Mouse (Mus musculus) bone marrow macrophage, adult 2 months (primary cell): ENCODE results near the gene Ccl8.

ENCODE experiments used
- CTCF ChIP-seq: IDR thresholded peaks from 2 replicates; pipeline ENCODE4 v1.5.1; 2012; ENCODE audit warnings: low read depth, mild to moderate bottlenecking, low read length, moderate library complexity
- POLR2A ChIP-seq: IDR thresholded peaks from 2 replicates; pipeline ENCODE4 v1.6.1; 2012; ENCODE audit warnings: mild to moderate bottlenecking, low read depth, low read length, borderline replicate concordance

DNA sequence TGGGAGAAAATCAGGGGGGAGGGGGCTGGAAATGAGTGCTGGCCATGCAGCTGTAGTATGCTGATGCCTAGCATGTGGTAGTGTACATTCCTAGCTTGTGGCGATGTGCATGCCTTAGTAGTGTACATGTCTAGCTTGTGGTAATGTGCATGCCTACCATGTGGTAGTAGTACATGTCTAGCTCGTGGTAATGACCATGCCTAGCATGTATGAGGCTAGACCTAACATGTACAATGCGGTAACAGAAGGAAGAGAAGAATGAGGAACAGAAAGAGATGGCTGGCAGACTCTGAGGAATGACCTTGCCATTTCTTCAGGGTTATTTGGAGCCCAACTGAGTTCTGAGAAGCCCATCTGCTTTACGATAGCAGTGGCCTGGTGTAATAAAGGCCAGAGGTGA lies 13.9 kb upstream of the Ccl8 start:
- TF ChIP-seq CTCF (no peak), POLR2A (no peak)
